Mouse (Mus musculus): Measurements from ENCODE around the gene Abca5. TPM values are rescaled to one million over a fixed set of nuclear protein-coding genes. Genes with fewer than 3 reads are reported as not detected.

Abca5 gene
- polyA plus RNA-seq, 2 experiments = 0.23 to 0.58 TPM

- H3K9me3 ChIP-seq (ENCODE audit: control insufficient read depth, low read length) = no peaks in the 10 kb centered on the region
- H3K27ac ChIP-seq = no peak overlapping the region
- H3K4me3 ChIP-seq (ENCODE audit: insufficient read depth in 1 of 2, low read depth in 2 of 2, low read length in 2 of 2) = no peak overlapping the region
- ATAC-seq (ENCODE audit: insufficient read depth) (peak; percentile 54; the same call in 1 of the 2 replicates), DNase-seq (ENCODE audit: low read depth in 3 of 3, low spot score in 3 of 3) (peak; percentile 49 to 53 (median 50))
- peaks cover 0 to 3% of the 10 kb centered on the region in 2 experiments; a peak in 1 of 4 replicates for H3K4me1 ChIP-seq (replicated peaks; ENCODE audit: control insufficient read depth in 2 of 2, insufficient read depth in 2 of 2, low read length in 1 of 2)
- H3K9ac ChIP-seq (replicated peaks) = no peak overlapping the region
- no peaks in the 10 kb centered on the region for H3K27me3 ChIP-seq (ENCODE audit: control insufficient read depth, insufficient read depth, low read length)
- no peak overlapping the region for H3K4me2 ChIP-seq (ENCODE audit: low read depth)
- WGBS (ENCODE audit: insufficient replicate concordance) = under 1% methylated on average over 5 of the region's 5 CpGs
- no peaks in the 10 kb centered on the region for H3K36me3 ChIP-seq (replicated peaks; ENCODE audit: control insufficient read depth, insufficient read depth, low read depth)
- no peak for TF ChIP-seq EP300 (IDR thresholded peaks at IDR 0.05; ENCODE audit: low read depth)
- TF ChIP-seq CTCF (IDR thresholded peaks at IDR 0.05; ENCODE audit: low read depth) = peak; percentile 76
Measured at GRCm38 (mm10) chr11:110271745-110272144, 65.8 kb downstream of the Abca5 start.

- H3K27ac ChIP-seq = no peak overlapping the region
- H3K9ac ChIP-seq (replicated peaks) = peak overlapping the region; percentile 14; the same call in 1 of the 2 replicates
- 31% methylated on average over 8 of the region's 8 CpGs for WGBS (ENCODE audit: insufficient replicate concordance)
- peak; percentile 70 for ATAC-seq (ENCODE audit: insufficient read depth)
- no peaks in the 10 kb centered on the region for H3K9me3 ChIP-seq (ENCODE audit: control insufficient read depth, low read length)
- peaks cover 0 to 3% of the 10 kb centered on the region in 2 experiments; a peak in 1 of 4 replicates for H3K4me1 ChIP-seq (replicated peaks; ENCODE audit: control insufficient read depth in 2 of 2, insufficient read depth in 2 of 2, low read length in 1 of 2)
- no peaks in the 10 kb centered on the region for H3K27me3 ChIP-seq (ENCODE audit: control insufficient read depth, insufficient read depth, low read length)
- peak; percentile 98 for TF ChIP-seq CTCF (IDR thresholded peaks at IDR 0.05; ENCODE audit: low read depth)
- TF ChIP-seq EP300 (IDR thresholded peaks at IDR 0.05; ENCODE audit: low read depth) = no peak
- peak overlapping the region in 1 of 2 experiments; percentile 15; a peak in 1 of 4 replicates for H3K4me3 ChIP-seq (ENCODE audit: insufficient read depth in 1 of 2, low read depth in 2 of 2, low read length in 2 of 2)
- peak overlapping the region; percentile 41 for H3K4me2 ChIP-seq (ENCODE audit: low read depth)
- DNase-seq (ENCODE audit: low read depth in 3 of 3, low spot score in 3 of 3) = peak; percentile 34 to 71 (median 41)
- H3K36me3 ChIP-seq (replicated peaks; ENCODE audit: control insufficient read depth, insufficient read depth, low read depth) = no peaks in the 10 kb centered on the region
Measured at GRCm38 (mm10) chr11:110268244-110268844, 69.2 kb downstream of the Abca5 start.

- TF ChIP-seq CTCF (IDR thresholded peaks at IDR 0.05; ENCODE audit: low read depth) (no peak), EP300 (IDR thresholded peaks at IDR 0.05; ENCODE audit: low read depth) (no peak)
Measured at GRCm38 (mm10) chr11:110267232-110267631, 70.3 kb downstream of the Abca5 start.

GRCm38 (mm10) chr11:110266757-110267156, 70.8 kb downstream of the Abca5 start:
- TF ChIP-seq EP300 (IDR thresholded peaks at IDR 0.05; ENCODE audit: low read depth) (no peak), CTCF (IDR thresholded peaks at IDR 0.05; ENCODE audit: low read depth) (no peak)
- H3K36me3 ChIP-seq (replicated peaks; ENCODE audit: control insufficient read depth, insufficient read depth, low read depth) = no peaks in the 10 kb centered on the region
- ATAC-seq (ENCODE audit: insufficient read depth) = no peak
- DNase-seq (ENCODE audit: low read depth in 3 of 3, low spot score in 3 of 3) = no peak
- no peak overlapping the region for H3K4me2 ChIP-seq (ENCODE audit: low read depth)
- H3K27me3 ChIP-seq (ENCODE audit: control insufficient read depth, insufficient read depth, low read length) = no peaks in the 10 kb centered on the region
- H3K9me3 ChIP-seq (ENCODE audit: control insufficient read depth, low read length) = no peaks in the 10 kb centered on the region
- 83% methylated on average over 11 of the region's 11 CpGs for WGBS (ENCODE audit: insufficient replicate concordance)
- H3K4me1 ChIP-seq (replicated peaks; ENCODE audit: control insufficient read depth in 2 of 2, insufficient read depth in 2 of 2, low read length in 1 of 2) = peaks cover 0 to 3% of the 10 kb centered on the region in 2 experiments; a peak in 1 of 4 replicates
- H3K9ac ChIP-seq (replicated peaks) = no peak overlapping the region
- H3K27ac ChIP-seq = no peak overlapping the region
- H3K4me3 ChIP-seq (ENCODE audit: insufficient read depth in 1 of 2, low read depth in 2 of 2, low read length in 2 of 2) = no peak overlapping the region

More at GRCm38 (mm10) chr11:110267232-110267631, 70.3 kb downstream of the Abca5 start:
- Histone ChIP-seq H3K9ac (replicated peaks) (no peak overlapping the region), H3K27ac (no peak overlapping the region), H3K4me3 (ENCODE audit: insufficient read depth in 1 of 2, low read depth in 2 of 2, low read length in 2 of 2) (no peak overlapping the region), H3K4me1 (replicated peaks; ENCODE audit: control insufficient read depth in 2 of 2, insufficient read depth in 2 of 2, low read length in 1 of 2) (peaks cover 0 to 3% of the 10 kb centered on the region in 2 experiments; a peak in 1 of 4 replicates), H3K27me3 (ENCODE audit: control insufficient read depth, insufficient read depth, low read length) (no peaks in the 10 kb centered on the region), H3K36me3 (replicated peaks; ENCODE audit: control insufficient read depth, insufficient read depth, low read depth) (no peaks in the 10 kb centered on the region), H3K4me2 (ENCODE audit: low read depth) (no peak overlapping the region), H3K9me3 (ENCODE audit: control insufficient read depth, low read length) (no peaks in the 10 kb centered on the region)
- DNase-seq (ENCODE audit: low read depth in 3 of 3, low spot score in 3 of 3) = no peak
- WGBS (ENCODE audit: insufficient replicate concordance) = 56% methylated on average over 6 of the region's 6 CpGs
- ATAC-seq (ENCODE audit: insufficient read depth) = no peak

- no peak overlapping the region for H3K27ac ChIP-seq
- DNase-seq (ENCODE audit: low read depth in 3 of 3, low spot score in 3 of 3) (no peak), ATAC-seq (ENCODE audit: insufficient read depth) (no peak)
- H3K9ac ChIP-seq (replicated peaks) = no peak overlapping the region
- 54% methylated on average over 3 of the region's 3 CpGs for WGBS (ENCODE audit: insufficient replicate concordance)
- no peaks in the 10 kb centered on the region for H3K4me1 ChIP-seq (replicated peaks; ENCODE audit: control insufficient read depth in 2 of 2, insufficient read depth in 2 of 2, low read length in 1 of 2)
- H3K36me3 ChIP-seq (replicated peaks; ENCODE audit: control insufficient read depth, insufficient read depth, low read depth) = no peaks in the 10 kb centered on the region
- H3K9me3 ChIP-seq (ENCODE audit: control insufficient read depth, low read length) = no peaks in the 10 kb centered on the region
- no peaks in the 10 kb centered on the region for H3K27me3 ChIP-seq (ENCODE audit: control insufficient read depth, insufficient read depth, low read length)
- no peak overlapping the region for H3K4me3 ChIP-seq (ENCODE audit: insufficient read depth in 1 of 2, low read depth in 2 of 2, low read length in 2 of 2)
- no peak overlapping the region for H3K4me2 ChIP-seq (ENCODE audit: low read depth)
- TF ChIP-seq CTCF (IDR thresholded peaks at IDR 0.05; ENCODE audit: low read depth) = no peak
- no peak for TF ChIP-seq EP300 (IDR thresholded peaks at IDR 0.05; ENCODE audit: low read depth)
Measured at GRCm38 (mm10) chr11:110261867-110262266, 75.6 kb downstream of the Abca5 start.

All from liver, embryonic 14.5 days (tissue).